Mouse (Mus musculus) small intestine, adult 2 months (tissue): ENCODE results near the gene Gm4791. TPM values are rescaled to one million over a fixed set of nuclear protein-coding genes. Genes with fewer than 3 reads are reported as not detected.

Experiments used
- H3K27ac ChIP-seq: fragments of 200-500 bp; 2 replicates; pipeline ENCODE4 v1.5.1; 2012; ENCODE audit warnings: low read depth, low read length, control low read depth, inconsistent platforms; ENCODE audit not compliant: insufficient read depth
- H3K27me3 ChIP-seq: fragments of 200-500 bp; 2 replicates; pipeline ENCODE4 v1.6.1; 2012; ENCODE audit warnings: mild to moderate bottlenecking, moderate library complexity, low read length, inconsistent platforms; ENCODE audit not compliant: control insufficient read depth, insufficient read depth
- H3K36me3 ChIP-seq: fragments of 200-500 bp; 2 replicates; pipeline ENCODE4 v1.6.1; 2012; ENCODE audit warnings: mild to moderate bottlenecking, low read length, control low read depth, inconsistent platforms; ENCODE audit not compliant: control insufficient read depth, insufficient read depth
- H3K4me1 ChIP-seq: fragments of 200-500 bp; 2 replicates; pipeline ENCODE4 v1.6.1; 2012; ENCODE audit warnings: low read length, inconsistent platforms, mixed read lengths; ENCODE audit not compliant: control insufficient read depth, insufficient read depth, insufficient read length
- H3K4me3 ChIP-seq: fragments of 200-500 bp; 2 replicates; pipeline ENCODE4 v1.5.1; 2012; ENCODE audit warnings: low read depth, mild to moderate bottlenecking, control low read depth, inconsistent platforms, low read length, moderate library complexity
- CTCF ChIP-seq: fragments of 200-500 bp; IDR thresholded peaks from 2 replicates; pipeline ENCODE4 v1.5.1; 2012; ENCODE audit warnings: low read depth, mild to moderate bottlenecking, control low read depth, inconsistent platforms, low read length, moderate library complexity, mixed read lengths; ENCODE audit not compliant: insufficient replicate concordance, insufficient read length; ENCODE audit errors: extremely low read depth
- POLR2A ChIP-seq: fragments of 200-500 bp; IDR thresholded peaks from 2 replicates; pipeline ENCODE4 v1.6.1; 2012; ENCODE audit warnings: low read depth, mild to moderate bottlenecking, control low read depth, inconsistent platforms, low read length, moderate library complexity
- WGBS: fragments of 180-500 bp; shearing (Covaris S2); methylation state at CpG from one replicate; pipeline ENCODE4 v1.1.7; 2018; 5-methylcytosine and 5-hydroxymethylcytosine counted together
- polyA plus RNA-seq: library from polyadenylated mRNA; depleted of rRNA; stranded (reverse); fragments of >200 nt; gene quantifications from 2 replicates; pipeline ENCODE4 v1.2.3, GENCODE M21; 2012

Gene Gm4791
- polyA plus RNA-seq, 1 experiment = not detected

GRCm38 (mm10) chr9:46983471-46983870 is 15.1 kb upstream of the Gm4791 start:
- no peaks in the 10 kb centered on the region for H3K27me3 ChIP-seq
- 42% methylated on average over 2 of the region's 2 CpGs for WGBS
- no peaks in the 10 kb centered on the region for H3K36me3 ChIP-seq
- TF ChIP-seq POLR2A (no peak), CTCF (no peak)
- no peaks in the 10 kb centered on the region for H3K4me1 ChIP-seq
- H3K27ac ChIP-seq = no peak overlapping the region
- no peak overlapping the region for H3K4me3 ChIP-seq

- no peaks in the 10 kb centered on the region for H3K36me3 ChIP-seq
- no peaks in the 10 kb centered on the region for H3K4me1 ChIP-seq
- H3K4me3 ChIP-seq = no peak overlapping the region
- TF ChIP-seq POLR2A (no peak), CTCF (no peak)
- WGBS = 66% methylated on average over 6 of the region's 6 CpGs
- H3K27ac ChIP-seq = no peak overlapping the region
- no peaks in the 10 kb centered on the region for H3K27me3 ChIP-seq
Observed at GRCm38 (mm10) chr9:47041569-47041968, 43.0 kb downstream of the Gm4791 start.
